Mouse (Mus musculus) retina, postnatal 7 days (tissue): ENCODE measurements around the gene Sirt2.

ENCODE experiments used
- DNase-seq: peaks from one replicate; pipeline ENCODE4 v3.0.0-alpha.2; 2012; ENCODE audit warnings: low read depth, low spot score

Sirt2 gene

GRCm38 (mm10) chr7:28833723-28834347 lies 67.3 kb downstream of the Sirt2 start, which contains the start of gene Lgals4:
Lgals4 (plus strand) TSS chr7:28833854.
- no peak for DNase-seq

GRCm38 (mm10) chr7:28836936-28837335 lies 70.4 kb downstream of the Sirt2 start:
- no peak for DNase-seq
